Mouse (Mus musculus): ENCODE data around the gene 4930572O03Rik. TPM values are rescaled to one million over a fixed set of nuclear protein-coding genes. Genes with fewer than 3 reads are reported as not detected.
"Not testable (repeated sequence)": the region's sequence is repeated elsewhere in the genome, so short reads cannot be mapped to it uniquely, and the experiment has no call there.

4930572O03Rik gene
- polyA plus RNA-seq, 1 experiment = not detected

DNA sequence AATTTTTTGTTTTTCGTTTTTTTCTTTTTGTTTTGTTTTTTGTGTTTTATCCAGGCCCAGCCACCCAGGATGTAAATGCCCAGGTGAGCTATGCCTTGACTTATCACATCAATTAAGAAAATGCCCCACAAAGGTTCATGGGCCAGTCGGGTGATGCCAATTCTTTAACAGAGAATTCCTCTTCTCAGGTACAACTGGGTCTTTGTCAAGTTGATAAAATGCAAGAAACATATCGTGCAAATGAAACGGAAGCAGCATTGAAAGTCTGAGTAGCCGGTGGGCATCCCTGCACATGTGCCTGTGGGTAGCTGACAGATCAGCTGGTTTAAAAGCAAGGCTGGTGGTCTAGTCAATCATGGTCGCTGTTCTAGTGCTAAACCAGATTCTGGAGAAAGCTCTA, 50.2 kb downstream of the 4930572O03Rik start:
- not testable (repeated sequence) for H3K27me3 ChIP-seq (ENCODE audit: control insufficient read depth, insufficient read depth, low read length); H3K4me1 ChIP-seq (ENCODE audit: control insufficient read depth, insufficient read depth, insufficient read length, low read length); H3K27ac ChIP-seq (ENCODE audit: insufficient read depth, low read depth, low read length); H3K4me3 ChIP-seq (ENCODE audit: low read depth, low read length); H3K36me3 ChIP-seq (ENCODE audit: control insufficient read depth, insufficient read depth, low read length)
- WGBS = 65% methylated on average over 6 of the region's 6 CpGs

- H3K4me3 ChIP-seq (ENCODE audit: low read depth, low read length); H3K36me3 ChIP-seq (ENCODE audit: control insufficient read depth, insufficient read depth, low read length); H3K4me1 ChIP-seq (ENCODE audit: control insufficient read depth, insufficient read depth, insufficient read length, low read length); H3K27me3 ChIP-seq (ENCODE audit: control insufficient read depth, insufficient read depth, low read length); H3K27ac ChIP-seq (ENCODE audit: insufficient read depth, low read depth, low read length): not testable (repeated sequence)
- 71% methylated on average over 8 of the region's 8 CpGs for WGBS
Measured at GRCm38 (mm10) chr5:15603585-15603984, 53.3 kb downstream of the 4930572O03Rik start.

GRCm38 (mm10) chr5:15603008-15603407, 53.9 kb downstream of the 4930572O03Rik start:
- H3K27ac ChIP-seq (ENCODE audit: insufficient read depth, low read depth, low read length); H3K36me3 ChIP-seq (ENCODE audit: control insufficient read depth, insufficient read depth, low read length); H3K4me3 ChIP-seq (ENCODE audit: low read depth, low read length); H3K27me3 ChIP-seq (ENCODE audit: control insufficient read depth, insufficient read depth, low read length); H3K4me1 ChIP-seq (ENCODE audit: control insufficient read depth, insufficient read depth, insufficient read length, low read length): not testable (repeated sequence)
- WGBS = 52% methylated on average over 2 of the region's 2 CpGs

- not testable (repeated sequence) for H3K27me3 ChIP-seq (ENCODE audit: control insufficient read depth, insufficient read depth, low read length); H3K27ac ChIP-seq (ENCODE audit: insufficient read depth, low read depth, low read length); H3K36me3 ChIP-seq (ENCODE audit: control insufficient read depth, insufficient read depth, low read length); H3K4me3 ChIP-seq (ENCODE audit: low read depth, low read length); H3K4me1 ChIP-seq (ENCODE audit: control insufficient read depth, insufficient read depth, insufficient read length, low read length)
- 63% methylated on average over 3 of the region's 3 CpGs for WGBS
Measured at GRCm38 (mm10) chr5:15602424-15602947, 54.4 kb downstream of the 4930572O03Rik start.

Other genes with a start within 250 kb of the 4930572O03Rik start
- not detected in 2 replicates for gene Gm21149, start 180.5 kb downstream of the 4930572O03Rik start, polyA plus RNA-seq (2012; rRNA removed)
- gene Gm21190, start 127.8 kb downstream of the 4930572O03Rik start, polyA plus RNA-seq (2012; rRNA removed) = not detected in 2 replicates
- not detected in 2 replicates for gene Gm21083, start 79.7 kb downstream of the 4930572O03Rik start, polyA plus RNA-seq (2012; rRNA removed)
- not detected in 2 replicates for gene Speer4d, start 38.0 kb downstream of the 4930572O03Rik start, polyA plus RNA-seq (2012; rRNA removed)
- gene Speer4c, start 57.2 kb upstream of the 4930572O03Rik start, polyA plus RNA-seq (2012; rRNA removed) = not detected in 2 replicates

Measured in small intestine, adult 2 months (tissue).